Mouse (Mus musculus) small intestine, adult 10 weeks (tissue): ENCODE results near the gene Wars. TPM values are rescaled to one million over a fixed set of nuclear protein-coding genes. Genes with fewer than 3 reads are reported as not detected.

ENCODE experiments used
- polyA plus RNA-seq: library from polyadenylated mRNA; stranded (reverse); fragments of 350-450 nt; fragmentation: Illumina TruSeq; extraction: RNeasy Lipid Tissue Mini Kit (QIAGEN cat#74804); gene quantifications from one replicate; pipeline ENCODE4 v1.2.3, GENCODE M21; 2014; ENCODE audit warnings: low replicate concordance

Gene Wars
- polyA plus RNA-seq, result 7.0 TPM

DNA sequence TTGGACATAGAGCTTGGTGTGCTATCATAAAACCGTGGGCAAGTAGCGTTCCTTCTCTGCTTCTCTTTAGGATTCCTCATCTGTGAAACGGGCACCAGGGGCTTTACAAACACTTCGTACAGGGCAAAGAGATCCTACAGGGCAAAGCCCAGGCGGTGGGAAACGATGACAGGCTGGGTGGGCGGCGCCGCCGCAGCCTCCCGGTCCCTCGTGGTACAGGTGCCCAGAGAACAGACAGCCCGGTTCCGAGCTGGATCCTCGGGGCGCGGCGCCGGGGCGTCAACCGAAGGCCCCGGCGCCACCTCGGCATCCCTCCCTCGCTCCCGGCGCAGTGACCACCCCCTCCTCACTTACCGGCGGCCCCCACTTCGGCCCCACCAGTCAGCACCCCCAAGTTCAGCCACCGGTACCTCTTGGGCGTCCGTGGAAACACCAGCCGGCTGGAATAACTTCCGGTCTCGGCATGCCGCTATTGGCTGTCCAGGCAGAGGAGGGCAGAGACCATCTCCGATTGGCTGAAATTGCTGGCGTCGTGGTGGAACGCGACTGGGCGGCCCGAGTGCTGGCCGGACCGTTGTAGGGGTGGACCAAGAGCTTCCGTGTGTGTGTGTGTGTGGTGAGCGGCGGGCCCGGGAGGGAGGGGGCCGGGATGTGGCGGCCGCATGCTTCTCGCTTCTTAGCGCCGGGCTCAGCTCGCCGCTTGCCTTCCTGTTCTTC is at the start of gene Wars:
Gene Wars, minus strand, starts transcription at position 460 of the 717 bp plus-strand sequence.

DNA sequence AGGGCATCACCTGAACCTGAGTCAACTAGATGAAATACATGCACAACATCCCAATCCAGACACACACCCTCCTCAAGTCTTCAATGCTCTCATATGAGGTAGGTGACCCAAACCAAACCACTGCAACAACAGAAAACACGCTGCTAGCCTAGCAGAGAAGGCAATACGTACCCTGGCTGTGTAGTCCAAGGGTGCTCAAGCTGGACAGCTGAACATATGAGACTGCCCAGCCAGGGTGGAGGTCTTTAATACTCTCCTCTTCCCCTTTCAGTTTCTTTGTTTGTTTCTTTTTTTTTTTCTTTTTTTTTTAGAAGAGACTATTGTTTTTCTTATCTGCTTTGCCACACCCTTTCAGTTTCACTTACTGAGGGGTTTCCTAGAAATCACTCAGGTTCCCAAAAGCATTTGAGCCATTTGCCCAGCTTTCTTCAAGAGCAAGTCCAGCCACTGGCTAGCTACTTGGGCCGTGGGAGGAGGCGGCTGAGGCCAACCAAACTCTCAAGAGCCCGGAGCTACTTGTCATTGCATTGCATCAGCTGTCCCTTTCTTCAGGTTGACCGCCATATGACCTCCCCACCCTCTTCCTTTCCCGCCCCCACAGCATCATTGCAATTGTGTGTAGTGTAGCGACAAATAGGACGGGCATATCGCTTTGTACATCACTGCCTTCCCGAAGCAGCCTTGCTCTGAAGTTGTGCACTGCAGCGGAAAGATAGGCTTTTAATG is 822 bp downstream of the Wars start, which contains the start of gene Wdr25:
Gene Wdr25, plus strand, starts transcription at position 643 of the 726 bp plus-strand sequence.

DNA sequence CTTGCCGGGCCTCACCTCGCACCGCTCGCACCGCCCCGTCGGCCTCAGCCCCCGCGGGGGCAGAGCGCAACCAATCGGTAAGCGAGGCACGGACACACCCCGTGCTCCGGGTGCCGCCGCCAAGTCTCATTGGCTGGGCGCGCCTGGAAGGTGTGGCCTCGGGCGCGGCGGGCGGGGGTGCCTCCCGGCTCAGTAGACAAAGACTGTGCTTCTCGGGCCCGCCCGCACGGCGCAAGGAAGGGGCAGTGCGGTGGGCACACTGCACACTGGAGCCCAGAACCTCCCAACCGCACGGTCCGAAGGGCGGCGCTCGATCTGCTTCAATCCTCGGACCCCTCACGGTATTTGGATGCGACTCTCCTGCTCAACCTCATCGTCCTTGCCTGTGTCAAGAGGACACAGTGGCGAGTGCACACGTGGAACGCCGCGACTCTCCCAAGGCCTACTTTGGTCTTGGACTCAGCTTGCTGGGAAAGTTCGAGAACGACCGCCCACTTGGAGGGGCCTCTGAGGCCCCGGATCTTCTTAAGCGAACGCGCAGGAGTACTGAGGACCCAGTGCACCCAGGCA is 58.0 kb downstream of the Wars start, which contains the start of the genes Slc25a29 and Slc25a47:
Gene Slc25a29, minus strand, starts transcription at position 44 of the 570 bp plus-strand sequence.
Gene Slc25a47, plus strand, starts transcription at position 207 of the 570 bp plus-strand sequence.

Other genes with a start within 250 kb of the Wars start
- 9.8 TPM for gene Degs2, start 191.9 kb downstream of the Wars start, polyA plus RNA-seq
- gene Yy1, start 101.2 kb downstream of the Wars start, polyA plus RNA-seq, result 61.0 TPM
- gene Slc25a29, start 58.3 kb downstream of the Wars start, polyA plus RNA-seq, result not detected
- gene Slc25a47, start 58.1 kb downstream of the Wars start, polyA plus RNA-seq, result not detected
- gene Wdr25, start 543 bp downstream of the Wars start, polyA plus RNA-seq, result not detected
- gene Begain, start 174.0 kb upstream of the Wars start, polyA plus RNA-seq, result not detected